Mouse (Mus musculus) kidney, embryonic 16.5 days (tissue): ENCODE results near the gene Islr. TPM values are rescaled to one million over a fixed set of nuclear protein-coding genes. Genes with fewer than 3 reads are reported as not detected.

Source experiments
- ATAC-seq: fragments of 200-750 bp; cut with Nextera tagmentation; 2 replicates; pipeline ENCODE4 v1.8.0; 2017; ENCODE audit warnings: moderate TSS enrichment; ENCODE audit not compliant: low FRiP score, low TSS enrichment
- H3K27ac ChIP-seq: fragments of 300-500 bp; sonication (generic); 2 replicates; pipeline ENCODE4 v1.5.1; 2014; ENCODE audit warnings: low read length
- H3K27me3 ChIP-seq: fragments of 300-500 bp; sonication (generic); 2 replicates; pipeline ENCODE4 v1.6.1; 2014; ENCODE audit warnings: low read length, control low read depth, mixed read lengths; ENCODE audit not compliant: insufficient read depth
- H3K36me3 ChIP-seq: fragments of 300-500 bp; sonication (generic); 2 replicates; pipeline ENCODE4 v1.6.1; 2014; ENCODE audit warnings: low read length, control low read depth, mixed read lengths; ENCODE audit not compliant: insufficient read depth
- H3K4me1 ChIP-seq: fragments of 300-500 bp; sonication (generic); 2 replicates; pipeline ENCODE4 v1.6.1; 2014; ENCODE audit warnings: low read length, control low read depth, mixed read lengths; ENCODE audit not compliant: insufficient read depth
- H3K4me2 ChIP-seq: fragments of 300-500 bp; sonication (generic); replicated peaks from 2 replicates; pipeline ENCODE4 v1.6.1; 2014; ENCODE audit warnings: low read depth, low read length
- H3K4me3 ChIP-seq: fragments of 300-500 bp; sonication (generic); 2 replicates; pipeline ENCODE4 v1.5.1; 2014; ENCODE audit warnings: mild to moderate bottlenecking, low read length
- H3K9ac ChIP-seq: fragments of 300-500 bp; sonication (generic); replicated peaks from 2 replicates; pipeline ENCODE4 v1.6.1; 2014; ENCODE audit warnings: low read length
- H3K9me3 ChIP-seq: fragments of 300-500 bp; sonication (generic); 2 replicates; pipeline ENCODE4 v1.6.1; 2016; ENCODE audit warnings: low read length, control low read depth
- WGBS: fragments of 180-500 bp; shearing (Covaris S2); extraction: QIAGEN DNeasy Blood & Tissue Kit; methylation state at CpG from one replicate; pipeline ENCODE4 v1.1.7; 2014; 5-methylcytosine and 5-hydroxymethylcytosine counted together
- polyA plus RNA-seq: library from polyadenylated mRNA; unstranded; fragments of >200 nt; fragmentation: Nextera tagmentation; extraction: Ambion mirVana; gene quantifications from 2 replicates; pipeline ENCODE4 v1.2.1, GENCODE M21; 2015

Islr gene
- polyA plus RNA-seq, 1 experiment from 2014 or later = 96.1 TPM

DNA sequence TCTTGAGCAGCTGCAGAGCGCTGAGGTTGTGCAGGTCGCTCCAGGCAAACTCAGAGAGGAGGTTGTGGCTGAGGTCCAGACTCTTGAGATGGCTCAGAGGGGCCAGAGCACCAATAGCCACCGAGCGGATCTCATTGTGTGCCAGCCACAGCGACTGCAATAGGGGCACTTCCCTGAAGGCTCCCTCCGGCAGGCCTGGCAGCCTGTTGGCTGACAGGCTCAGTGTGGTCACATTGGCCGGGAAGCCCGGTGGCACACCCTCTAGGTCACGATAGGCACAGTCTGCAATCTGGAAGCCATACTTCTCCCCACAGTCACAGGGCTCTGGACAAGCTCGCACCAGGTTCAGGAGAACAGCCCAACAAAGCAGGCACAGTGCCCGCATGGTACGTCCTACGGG lies 46.3 kb downstream of the Islr start:
- ATAC-seq = no peak
- Histone ChIP-seq H3K4me2 (peak overlapping the region; percentile 59), H3K36me3 (no peaks in the 10 kb centered on the region), H3K27ac (peak overlapping the region; percentile 97), H3K4me1 (peaks cover 48% of the 10 kb centered on the region), H3K9ac (peak overlapping the region; percentile 68), H3K4me3 (peak overlapping the region; percentile 44), H3K9me3 (no peaks in the 10 kb centered on the region), H3K27me3 (no peaks in the 10 kb centered on the region)
- 67% methylated on average over 13 of the region's 13 CpGs for WGBS

- Histone ChIP-seq H3K9ac (peak overlapping the region; percentile 51), H3K36me3 (no peaks in the 10 kb centered on the region), H3K4me2 (peak overlapping the region; percentile 59), H3K4me1 (peaks cover 48% of the 10 kb centered on the region), H3K9me3 (no peaks in the 10 kb centered on the region), H3K27ac (peak overlapping the region; percentile 97), H3K27me3 (no peaks in the 10 kb centered on the region), H3K4me3 (peak overlapping the region; percentile 44)
- 88% methylated on average over 22 of the region's 22 CpGs for WGBS
- ATAC-seq = no peak
Measured at GRCm38 (mm10) chr9:58156819-58157560, 47.1 kb downstream of the Islr start.

- Histone ChIP-seq H3K4me2 (no peak overlapping the region), H3K4me1 (peaks cover 45% of the 10 kb centered on the region)
- 32% methylated on average over 3 of the region's 3 CpGs for WGBS
Measured at GRCm38 (mm10) chr9:58155366-58155765, 48.7 kb downstream of the Islr start.

DNA sequence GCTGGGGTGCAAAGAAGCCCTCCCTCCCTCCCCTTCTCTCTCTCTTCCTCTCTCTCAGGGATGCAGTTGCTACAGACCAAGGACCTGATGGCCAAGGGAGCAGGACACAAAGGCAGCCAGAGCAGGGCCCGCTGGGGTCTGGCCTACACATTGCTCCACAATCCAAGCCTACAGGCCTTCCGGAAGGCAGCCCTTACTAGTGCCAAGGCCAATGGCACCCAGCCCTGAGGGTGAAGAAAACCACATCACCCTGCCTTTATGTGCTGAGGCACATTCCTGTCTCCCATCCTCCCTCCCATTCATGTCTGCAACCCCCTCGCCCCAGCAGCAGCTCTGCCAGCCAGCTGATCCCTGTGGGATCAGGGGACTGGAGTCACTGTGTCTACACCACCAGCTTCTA lies 51.0 kb downstream of the Islr start:
- no peaks in the 10 kb centered on the region for H3K9me3 ChIP-seq
- no peak for ATAC-seq
- H3K27ac ChIP-seq = no peak overlapping the region
- no peak overlapping the region for H3K9ac ChIP-seq
- peaks cover 25% of the 10 kb centered on the region for H3K4me1 ChIP-seq
- 0 out of 2 replicates have a peak, but pooled peaks cover 4% of the 10 kb centered on the region for H3K36me3 ChIP-seq
- WGBS = 78% methylated on average over 3 of the region's 3 CpGs
- no peak overlapping the region for H3K4me3 ChIP-seq
- H3K27me3 ChIP-seq = no peaks in the 10 kb centered on the region
- no peak overlapping the region for H3K4me2 ChIP-seq

More at GRCm38 (mm10) chr9:58155366-58155765, 48.7 kb downstream of the Islr start:
- Histone ChIP-seq H3K9me3 (no peaks in the 10 kb centered on the region), H3K27me3 (no peaks in the 10 kb centered on the region), H3K27ac (peak overlapping the region; percentile 67), H3K36me3 (no peaks in the 10 kb centered on the region), H3K4me3 (no peak overlapping the region), H3K9ac (no peak overlapping the region)
- ATAC-seq = 0 out of 2 replicates have a peak, but pooled peaks have one; percentile 25

- H3K4me1 ChIP-seq = peaks cover 11% of the 10 kb centered on the region
- ATAC-seq = no peak
- no peaks in the 10 kb centered on the region for H3K27me3 ChIP-seq
- no peak overlapping the region for H3K4me2 ChIP-seq
- H3K27ac ChIP-seq = no peak overlapping the region
- no peak overlapping the region for H3K9ac ChIP-seq
- WGBS = 75% methylated on average over 4 of the region's 4 CpGs
- no peaks in the 10 kb centered on the region for H3K9me3 ChIP-seq
- H3K36me3 ChIP-seq = 0 out of 2 replicates have a peak, but pooled peaks cover 4% of the 10 kb centered on the region
- H3K4me3 ChIP-seq = no peak overlapping the region
Measured at GRCm38 (mm10) chr9:58150733-58151361, 53.3 kb downstream of the Islr start.

DNA sequence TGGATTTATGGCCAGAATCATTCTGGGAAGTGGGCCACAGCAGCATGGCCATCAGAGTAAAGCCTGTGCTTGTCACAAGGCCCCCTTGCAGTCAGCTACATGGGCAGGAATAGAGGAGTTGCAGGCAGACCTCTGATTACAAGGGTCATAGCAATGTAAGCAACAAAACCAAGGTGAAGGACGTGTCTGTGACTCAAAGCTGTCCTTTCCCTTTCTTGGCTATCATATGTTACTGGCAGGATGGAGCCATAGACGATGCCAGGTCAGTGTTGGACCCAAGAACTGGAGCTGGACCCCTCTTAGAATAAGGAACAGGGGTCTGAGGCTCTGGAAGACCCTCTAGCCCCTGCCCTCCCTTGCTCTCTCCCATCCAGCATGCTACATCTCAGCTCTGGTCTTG lies 55.3 kb downstream of the Islr start:
- Histone ChIP-seq H3K36me3 (0 out of 2 replicates have a peak, but pooled peaks cover 4% of the 10 kb centered on the region), H3K4me1 (peaks cover 14% of the 10 kb centered on the region), H3K9ac (no peak overlapping the region), H3K9me3 (no peaks in the 10 kb centered on the region), H3K4me3 (no peak overlapping the region), H3K27ac (no peak overlapping the region), H3K4me2 (no peak overlapping the region), H3K27me3 (no peaks in the 10 kb centered on the region)
- 49% methylated on average over 2 of the region's 2 CpGs for WGBS
- no peak for ATAC-seq

GRCm38 (mm10) chr9:58145417-58145816 lies 58.7 kb downstream of the Islr start:
- Histone ChIP-seq H3K4me1 (peaks cover 20% of the 10 kb centered on the region), H3K27me3 (no peaks in the 10 kb centered on the region), H3K4me3 (no peak overlapping the region), H3K27ac (no peak overlapping the region), H3K9ac (no peak overlapping the region), H3K36me3 (0 out of 2 replicates have a peak, but pooled peaks cover 4% of the 10 kb centered on the region), H3K4me2 (no peak overlapping the region), H3K9me3 (no peaks in the 10 kb centered on the region)
- 46% methylated on average over 5 of the region's 5 CpGs for WGBS
- ATAC-seq = no peak

DNA sequence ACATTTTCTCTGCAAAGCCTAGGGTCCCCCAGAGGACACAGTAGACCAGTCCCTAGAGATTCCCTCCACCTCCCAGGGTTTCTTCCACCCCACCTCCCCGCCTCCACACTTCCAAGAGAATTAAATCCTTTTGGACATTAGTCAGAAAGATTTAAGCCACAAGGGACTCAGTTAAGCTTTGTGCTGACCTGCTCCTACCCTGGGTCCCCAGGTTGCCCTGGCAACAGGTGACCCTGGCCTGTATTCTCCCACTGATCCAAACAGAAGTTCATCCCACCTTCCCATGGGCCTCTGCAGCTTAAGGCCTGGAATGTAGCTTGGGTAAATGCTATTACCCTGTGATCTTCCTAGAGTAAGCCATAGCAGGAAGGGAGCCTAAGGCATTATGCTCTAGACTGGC lies 59.4 kb downstream of the Islr start:
- no peak overlapping the region for H3K27ac ChIP-seq
- 0 out of 2 replicates have a peak, but pooled peaks have one; percentile 27 for ATAC-seq
- WGBS = 58% methylated on average over 1 of the region's 1 CpGs

GRCm38 (mm10) chr9:58143419-58143818 lies 60.7 kb downstream of the Islr start:
- WGBS = 28% methylated on average over 7 of the region's 7 CpGs
- no peak overlapping the region for H3K4me2 ChIP-seq
- H3K9me3 ChIP-seq = no peaks in the 10 kb centered on the region
- no peaks in the 10 kb centered on the region for H3K27me3 ChIP-seq
- no peaks in the 10 kb centered on the region for H3K36me3 ChIP-seq
- peak overlapping the region; percentile 22; the same call in 1 of the 2 replicates for H3K27ac ChIP-seq
- H3K4me3 ChIP-seq = no peak overlapping the region
- H3K9ac ChIP-seq = no peak overlapping the region
- H3K4me1 ChIP-seq = peaks cover 33% of the 10 kb centered on the region
- ATAC-seq = no peak

More for the DNA sequence above, 59.4 kb downstream of the Islr start:
- H3K4me2 ChIP-seq = no peak overlapping the region
- no peak overlapping the region for H3K4me3 ChIP-seq
- H3K9ac ChIP-seq = no peak overlapping the region
- no peaks in the 10 kb centered on the region for H3K9me3 ChIP-seq
- H3K27me3 ChIP-seq = no peaks in the 10 kb centered on the region
- peaks cover 28% of the 10 kb centered on the region for H3K4me1 ChIP-seq
- 0 out of 2 replicates have a peak, but pooled peaks cover 4% of the 10 kb centered on the region for H3K36me3 ChIP-seq

- WGBS = 37% methylated on average over 6 of the region's 6 CpGs
- no peak overlapping the region for H3K9ac ChIP-seq
- no peaks in the 10 kb centered on the region for H3K36me3 ChIP-seq
- no peak overlapping the region for H3K4me2 ChIP-seq
- H3K27me3 ChIP-seq = no peaks in the 10 kb centered on the region
- H3K27ac ChIP-seq = no peak overlapping the region
- no peaks in the 10 kb centered on the region for H3K9me3 ChIP-seq
- no peak overlapping the region for H3K4me3 ChIP-seq
- ATAC-seq = no peak
- peaks cover 46% of the 10 kb centered on the region for H3K4me1 ChIP-seq
Measured at GRCm38 (mm10) chr9:58139947-58140346, 64.2 kb downstream of the Islr start.
